Comparison of ENCODE assay signal across 9 mouse cellular contexts in genomic region chr4:34231270-34231669, GRCm38 (mm10).
A peak's percentile ranks its signal among the peaks of the same experiment; 100 is the strongest.
DNase-seq lines count a peak whose midpoint lies in the region; ATAC-seq lines count a peak whose summit lies in the region.
"Had no signal": no experiment of that assay in that cellular context is flagged by ENCODE, and none has a peak within 500 bp of the region (broad histone marks: within the 10 kb centered on the region; RNA-seq: fewer than 3 reads in every experiment).

No protein-coding gene starts in this region.

- no peak overlapping the region for H3K9ac ChIP-seq in forebrain, embryonic 12.5 days
- H3K9ac ChIP-seq in hindbrain, embryonic 12.5 days: no peak overlapping the region

- no peaks in the 10 kb centered on the region for H3K9me3 ChIP-seq in forebrain, embryonic 12.5 days
- H3K9me3 ChIP-seq in hindbrain, embryonic 12.5 days (replicated peaks): no peaks in the 10 kb centered on the region

- peak; percentile 92 for ATAC-seq in forebrain, embryonic 12.5 days (ENCODE audit: low FRiP score)
- peak; percentile 83 for ATAC-seq in hindbrain, embryonic 12.5 days (ENCODE audit: low FRiP score)
- no peak for ATAC-seq in monocyte, adult 5-6 weeks (replicated peaks; ENCODE audit: insufficient number of reproducible peaks, low FRiP score, low TSS enrichment, poor library complexity, severe bottlenecking)

- 9% methylated on average over 3 of the region's 3 CpGs for WGBS in forebrain, embryonic 12.5 days
- 3% methylated on average over 3 of the region's 3 CpGs for WGBS in hindbrain, embryonic 12.5 days

- H3K4me2 ChIP-seq in forebrain, embryonic 12.5 days: no peak overlapping the region
- no peak overlapping the region for H3K4me2 ChIP-seq in hindbrain, embryonic 12.5 days (replicated peaks)

- H3K4me1 ChIP-seq in forebrain, embryonic 12.5 days: no peaks in the 10 kb centered on the region; the same call in 1 of the 2 replicates
- peaks cover 9% of the 10 kb centered on the region; the same call in 1 of the 2 replicates for H3K4me1 ChIP-seq in hindbrain, embryonic 12.5 days

- H3K27ac ChIP-seq in forebrain, embryonic 12.5 days: no peak overlapping the region
- H3K27ac ChIP-seq in hindbrain, embryonic 12.5 days: no peak overlapping the region

- DNase-seq in NIH3T3 (ENCODE audit: low read depth): peak; percentile 68
- DNase-seq in c-Kit-positive CD71-positive TER-119-negative erythroid progenitor cells, embryonic 14.5 days (ENCODE audit: low read depth): peak; percentile 5
- peak; percentile 63 to 83 for DNase-seq in layer of hippocampus, adult 8-10 months (ENCODE audit: low spot score in 2 of 2)
- peak; percentile 32 for DNase-seq in lung, postnatal 25 days (ENCODE audit: low spot score)
- peak; percentile 83 for DNase-seq in retina, postnatal 1 day

- no peak overlapping the region for H3K4me3 ChIP-seq in forebrain, embryonic 12.5 days (replicated peaks)
- H3K4me3 ChIP-seq in hindbrain, embryonic 12.5 days: no peak overlapping the region
- H3K4me3 ChIP-seq: megakaryocyte, embryonic 14.5 days had no signal

- no peaks in the 10 kb centered on the region for H3K36me3 ChIP-seq in forebrain, embryonic 12.5 days (replicated peaks)
- no peaks in the 10 kb centered on the region for H3K36me3 ChIP-seq in hindbrain, embryonic 12.5 days

- H3K27me3 ChIP-seq in forebrain, embryonic 12.5 days: no peaks in the 10 kb centered on the region
- H3K27me3 ChIP-seq in hindbrain, embryonic 12.5 days: no peaks in the 10 kb centered on the region

Comparison
In these comparisons a context has a peak if more than half of its experiments do, and no peak if none do; other contexts are left out.
1. DNase-seq: peak in every context shown above with its lines; median percentile 83 in retina, postnatal 1 day; 73 in layer of hippocampus, adult 8-10 months; 68 in NIH3T3; 32 in lung, postnatal 25 days; 5 in c-Kit-positive CD71-positive TER-119-negative erythroid progenitor cells, embryonic 14.5 days.